Mouse (Mus musculus) ES-Bruce4 (cell line): ENCODE results near the gene Mbd3l1. TPM values are rescaled to one million over a fixed set of nuclear protein-coding genes. Genes with fewer than 3 reads are reported as not detected.
A peak's percentile ranks its signal among the peaks of the same experiment; 100 is the strongest.

Experiments
- H3K27ac ChIP-seq: 2 replicates; pipeline ENCODE4 v1.5.1; 2012; ENCODE audit warnings: low read length, inconsistent platforms; ENCODE audit not compliant: insufficient read depth
- H3K27me3 ChIP-seq: 2 replicates; pipeline ENCODE4 v1.6.1; 2012; ENCODE audit warnings: mild to moderate bottlenecking, low read length, inconsistent platforms; ENCODE audit not compliant: control insufficient read depth, poor library complexity, insufficient read depth, severe bottlenecking
- H3K36me3 ChIP-seq: 2 replicates; pipeline ENCODE4 v1.6.1; 2012; ENCODE audit warnings: inconsistent platforms, mild to moderate bottlenecking, low read length, moderate library complexity; ENCODE audit not compliant: control insufficient read depth, poor library complexity, insufficient read depth, severe bottlenecking
- H3K4me1 ChIP-seq: one replicate; pipeline ENCODE4 v1.8.1; 2011; ENCODE audit warnings: low read length; ENCODE audit not compliant: control insufficient read depth, insufficient read depth
- H3K4me3 ChIP-seq: 2 replicates; pipeline ENCODE4 v1.5.1; 2011; ENCODE audit warnings: low read depth, mild to moderate bottlenecking, low read length
- H3K9ac ChIP-seq: 2 replicates; pipeline ENCODE4 v1.6.1; 2012; ENCODE audit warnings: low read depth, mild to moderate bottlenecking, inconsistent platforms; ENCODE audit not compliant: poor library complexity, severe bottlenecking
- H3K9me3 ChIP-seq: replicated peaks from 2 replicates; pipeline ENCODE4 v1.6.1; 2012; ENCODE audit warnings: mild to moderate bottlenecking, low read length, inconsistent platforms; ENCODE audit not compliant: control insufficient read depth, poor library complexity, insufficient read depth, severe bottlenecking
- CTCF ChIP-seq: IDR thresholded peaks from one replicate; pipeline ENCODE4 v1.8.1; 2011; ENCODE audit warnings: low read depth, low read length
- EP300 ChIP-seq: IDR thresholded peaks from 2 replicates; pipeline ENCODE4 v1.6.1; 2011; ENCODE audit warnings: low read depth, low read length; ENCODE audit not compliant: insufficient read depth
- POLR2A ChIP-seq: IDR thresholded peaks from one replicate; pipeline ENCODE4 v1.8.1; 2011; ENCODE audit warnings: low read length; ENCODE audit not compliant: insufficient read depth
- polyA plus RNA-seq: library from polyadenylated mRNA; stranded (reverse); fragments of >200 nt; gene quantifications from 2 replicates; pipeline ENCODE4 v1.2.4, GENCODE M21; 2011; ENCODE audit warnings: low read depth; ENCODE audit not compliant: missing spikeins, insufficient read depth, insufficient read length

Mbd3l1 gene
- polyA plus RNA-seq, 1 experiment: not detected

DNA sequence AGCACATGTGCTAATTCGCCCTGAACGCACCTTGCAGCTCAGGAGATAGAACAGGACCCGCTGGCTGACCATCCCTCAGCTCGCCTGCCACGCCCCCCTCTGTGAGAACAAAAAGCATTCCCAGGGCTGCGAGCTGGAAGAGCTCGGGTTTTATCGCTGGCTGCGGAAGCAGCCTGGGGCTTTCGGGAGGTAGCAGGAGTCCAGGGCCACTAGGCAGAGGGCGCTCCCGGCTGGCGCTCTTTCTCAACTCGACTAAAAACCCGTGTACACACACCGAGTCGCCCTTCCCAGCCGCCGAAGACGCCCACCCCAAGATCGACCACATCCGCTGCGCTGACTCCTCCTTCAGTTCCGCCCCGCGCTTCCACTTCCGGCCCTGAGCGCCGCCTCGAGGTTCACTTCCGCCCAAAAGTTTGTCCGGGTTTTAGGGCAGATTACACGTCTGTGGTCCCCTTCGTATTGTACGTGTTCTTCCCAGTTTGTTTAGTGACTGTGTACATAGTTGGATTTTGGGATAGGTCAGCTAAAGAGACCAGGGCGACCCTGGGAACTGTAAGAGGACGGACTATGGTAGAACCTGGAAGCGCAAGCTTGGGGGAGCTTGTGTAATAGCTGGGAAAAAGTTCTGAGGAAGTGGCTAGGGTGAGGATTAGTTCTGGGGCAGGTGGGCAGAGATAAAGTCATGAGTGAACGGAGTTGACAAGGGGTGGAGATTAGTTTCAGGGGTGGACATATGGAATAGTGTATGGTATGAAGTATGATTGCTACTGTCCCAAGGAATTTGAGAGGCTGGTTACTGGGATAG, 4.6 kb upstream of the Mbd3l1 start:
- H3K4me3 ChIP-seq: peak overlapping the region; percentile 90
- no peaks in the 10 kb centered on the region for H3K4me1 ChIP-seq
- H3K27me3 ChIP-seq: no peaks in the 10 kb centered on the region
- TF ChIP-seq CTCF (no peak), EP300 (no peak), POLR2A (no peak)
- no peaks in the 10 kb centered on the region for H3K9me3 ChIP-seq
- peak overlapping the region; percentile 68 for H3K9ac ChIP-seq
- no peaks in the 10 kb centered on the region for H3K36me3 ChIP-seq
- H3K27ac ChIP-seq: peak overlapping the region; percentile 65; the same call in 1 of the 2 replicates

DNA sequence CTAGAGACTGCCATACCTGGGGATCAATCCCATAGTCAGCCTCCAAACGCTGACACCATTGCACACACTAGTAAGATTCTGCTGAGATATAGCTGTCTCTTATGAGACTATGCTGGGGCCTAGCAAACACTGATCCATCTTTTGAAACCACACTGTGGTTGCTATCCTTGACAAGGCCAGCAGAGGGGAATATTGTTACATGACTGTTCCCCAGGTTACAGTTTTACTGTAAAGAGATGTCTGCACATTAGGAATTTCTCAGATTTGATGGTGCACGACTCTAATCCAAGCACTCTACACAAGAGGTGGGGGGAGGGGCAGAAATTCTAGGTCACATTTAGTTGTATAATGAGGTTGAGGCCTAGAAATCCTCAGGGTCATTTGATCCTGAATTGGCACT, 29.9 kb downstream of the Mbd3l1 start:
- H3K9me3 ChIP-seq: no peaks in the 10 kb centered on the region
- H3K4me3 ChIP-seq: no peak overlapping the region

More for the DNA sequence above, 29.9 kb downstream of the Mbd3l1 start:
- Histone ChIP-seq H3K27ac (no peak overlapping the region), H3K36me3 (no peaks in the 10 kb centered on the region), H3K27me3 (no peaks in the 10 kb centered on the region), H3K4me1 (no peaks in the 10 kb centered on the region), H3K9ac (no peak overlapping the region)
- TF ChIP-seq CTCF (no peak), POLR2A (no peak), EP300 (no peak)

Other genes starting within 250 kb of the Mbd3l1 start
- gene Chordc1, start 186.2 kb upstream of the Mbd3l1 start, polyA plus RNA-seq: 120 and 141 TPM in 2 replicates
- gene Naalad2, start 75.4 kb upstream of the Mbd3l1 start, polyA plus RNA-seq: 0.24 TPM in 1 of 2 replicates, not detected in the other
- gene Ubtfl1, start 73.9 kb upstream of the Mbd3l1 start, polyA plus RNA-seq: 0.30 and 0.31 TPM in 2 replicates
- not detected in 2 replicates for gene Mbd3l2, start 47.7 kb upstream of the Mbd3l1 start, polyA plus RNA-seq
- gene Zfp558, start 91 bp upstream of the Mbd3l1 start, polyA plus RNA-seq: 3.3 and 3.9 TPM in 2 replicates
- 0.03 and 0.15 TPM in 2 replicates for gene Muc16, start 196.2 kb downstream of the Mbd3l1 start, polyA plus RNA-seq